Comparison of ENCODE assay signal across 18 mouse cellular contexts in genomic region chr9:118863528-118863927, GRCm38 (mm10).
A peak's percentile ranks its signal among the peaks of the same experiment; 100 is the strongest.
DNase-seq lines count a peak whose midpoint lies in the region; ATAC-seq and TF ChIP-seq lines count a peak whose summit lies in the region.
"Had no signal": no experiment of that assay in that cellular context is flagged by ENCODE, and none has a peak within 500 bp of the region (broad histone marks: within the 10 kb centered on the region; RNA-seq: fewer than 3 reads in every experiment).

No protein-coding gene starts in this region.

- in situ Hi-C loops in ES-E14 (cut with MboI; ENCODE audit: low sequenced_read_pairs in 2 of 2, unreplicated experiment in 2 of 2), result no loop called here

- ATAC-seq in embryonic facial prominence, embryonic 12.5 days (ENCODE audit: insufficient number of reproducible peaks, insufficient read depth, low FRiP score, low TSS enrichment), result no peak
- ATAC-seq: forebrain, embryonic 15.5 days; hindbrain, embryonic 16.5 days; inflammation-experienced regulatory T-cells, adult 6 months had no signal

- H3K9me3 ChIP-seq in heart, embryonic 10.5 days, result no peaks in the 10 kb centered on the region
- no peaks in the 10 kb centered on the region for H3K9me3 ChIP-seq in ES-E14 (ENCODE audit: control insufficient read depth, insufficient read depth, low read depth, low read length)
- no peaks in the 10 kb centered on the region for H3K9me3 ChIP-seq in embryonic facial prominence, embryonic 12.5 days
- H3K9me3 ChIP-seq: forebrain, embryonic 15.5 days; hindbrain, embryonic 12.5 days had no signal

- H3K4me2 ChIP-seq in embryonic facial prominence, embryonic 12.5 days (replicated peaks), result no peak overlapping the region
- H3K4me2 ChIP-seq: forebrain, embryonic 15.5 days; hindbrain, embryonic 12.5 days had no signal

- intact Hi-C loops in heart, postnatal 36 days (cut with DNase I), result no loop called here
- intact Hi-C loops in heart, postnatal 25 days (cut with DNase I), result no loop called here

- 91% methylated on average over 8 of the region's 8 CpGs for WGBS in heart, embryonic 10.5 days
- WGBS in embryonic facial prominence, embryonic 12.5 days, result 90% methylated on average over 8 of the region's 8 CpGs

- H3K27ac ChIP-seq in heart, embryonic 10.5 days, result peak overlapping the region; percentile 32; the same call in 1 of the 2 replicates
- H3K27ac ChIP-seq in ES-E14 (ENCODE audit: insufficient read depth, low read depth, low read length, poor library complexity, severe bottlenecking), result peak overlapping the region; percentile 72
- peak overlapping the region; percentile 61; the same call in 1 of the 2 replicates for H3K27ac ChIP-seq in embryonic facial prominence, embryonic 12.5 days
- H3K27ac ChIP-seq: forebrain, embryonic 15.5 days; hindbrain, embryonic 12.5 days had no signal

- H3K9ac ChIP-seq in ES-E14 (ENCODE audit: insufficient read depth, low read depth, low read length, poor library complexity, severe bottlenecking), result no peak overlapping the region; the same call in 1 of the 2 replicates
- H3K9ac ChIP-seq in embryonic facial prominence, embryonic 12.5 days, result no peak overlapping the region
- H3K9ac ChIP-seq: forebrain, embryonic 15.5 days; hindbrain, embryonic 12.5 days had no signal

- peaks cover 7% of the 10 kb centered on the region; the same call in 1 of the 2 replicates for H3K36me3 ChIP-seq in heart, embryonic 10.5 days
- H3K36me3 ChIP-seq in ES-E14 (ENCODE audit: control insufficient read depth, insufficient read depth, low read length, poor library complexity, severe bottlenecking), result no peaks in the 10 kb centered on the region
- H3K36me3 ChIP-seq in embryonic facial prominence, embryonic 12.5 days, result no peaks in the 10 kb centered on the region
- H3K36me3 ChIP-seq: forebrain, embryonic 15.5 days; hindbrain, embryonic 12.5 days had no signal

- no peak overlapping the region for H3K4me3 ChIP-seq in heart, embryonic 10.5 days
- peak overlapping the region; percentile 5 to 26; a peak in 3 of 4 replicates for H3K4me3 ChIP-seq in ES-E14 (ENCODE audit: insufficient read depth in 1 of 2, low read depth in 1 of 2, low read length in 2 of 2, poor library complexity in 1 of 2, severe bottlenecking in 1 of 2)
- no peak overlapping the region for H3K4me3 ChIP-seq in embryonic facial prominence, embryonic 12.5 days
- H3K4me3 ChIP-seq: forebrain, embryonic 15.5 days; hindbrain, embryonic 12.5 days had no signal

- peaks cover 48% of the 10 kb centered on the region for H3K4me1 ChIP-seq in heart, embryonic 10.5 days
- H3K4me1 ChIP-seq in ES-E14 (ENCODE audit: control insufficient read depth in 2 of 2, insufficient read depth in 2 of 2, low read length in 2 of 2, poor library complexity in 1 of 2), result peaks cover 27 to 36% of the 10 kb centered on the region in 2 experiments
- peaks cover 45% of the 10 kb centered on the region for H3K4me1 ChIP-seq in embryonic facial prominence, embryonic 12.5 days
- H3K4me1 ChIP-seq: forebrain, embryonic 15.5 days had no signal

- peaks cover 23% of the 10 kb centered on the region for H3K27me3 ChIP-seq in heart, embryonic 10.5 days (ENCODE audit: insufficient read depth, poor library complexity, severe bottlenecking)
- H3K27me3 ChIP-seq in embryonic facial prominence, embryonic 12.5 days, result 0 out of 2 replicates have a peak, but pooled peaks cover 4% of the 10 kb centered on the region
- H3K27me3 ChIP-seq: forebrain, embryonic 15.5 days; hindbrain, embryonic 12.5 days had no signal

- DNase-seq in heart, embryonic 10.5 days (ENCODE audit: low spot score), result no peak
- no peak for DNase-seq in heart, postnatal 36 days
- peak; percentile 58 for DNase-seq in ES-E14 (ENCODE audit: low read depth, low spot score)
- no peak for DNase-seq in urinary bladder, postnatal 10 days (ENCODE audit: low spot score)
- no peak for DNase-seq in heart, postnatal 25 days (ENCODE audit: low spot score)
- DNase-seq in ovary, adult 18-20 months (ENCODE audit: low spot score), result no peak
- DNase-seq: adrenal gland, adult 2 months; adrenal gland, postnatal 25 days; cerebellum, adult 2 months; cerebellum, postnatal 10 days; gastrocnemius, postnatal 25 days; heart, postnatal 10 days; kidney, adult 18-20 months had no signal

TF ChIP-seq in ES-E14, 5 proteins besides CTCF, POLR2A, EP300 and RAD21:
- TF ChIP-seq CHD2 (IDR thresholded peaks at IDR 0.05; ENCODE audit: low read depth, low read length) (no peak), HCFC1 (IDR thresholded peaks at IDR 0.05; ENCODE audit: borderline replicate concordance, insufficient read depth, low read length) (no peak), MAFK (IDR thresholded peaks at IDR 0.05; ENCODE audit: insufficient read depth, low read depth, low read length) (peak; percentile 87)

Comparison
In these comparisons a context has a peak if more than half of its experiments do, and no peak if none do; other contexts are left out.
1. H3K4me3 ChIP-seq: peak in ES-E14 (2 of 2); none in heart, embryonic 10.5 days (single experiment) and embryonic facial prominence, embryonic 12.5 days (single experiment).
2. Peak in every context shown above with its lines, with median percentiles within 50 percentile points of each other: H3K27ac ChIP-seq.